Mouse (Mus musculus): ENCODE measurements at regions not wholly inside any gene's neighbourhood (a gene's known extent, or its start where the extent isn't known, plus 50 kb on each side); places are given as distances from the start of the nearest gene placed in this dataset.

GRCm38 (mm10) chr19:6684921-6685320 lies 142.1 kb upstream of the Slc22a12 start:
- no peak for DNase-seq (ENCODE audit: low spot score in 2 of 2)

GRCm38 (mm10) chr19:6679392-6680307 lies 136.8 kb upstream of the Slc22a12 start:
- DNase-seq (ENCODE audit: low spot score in 2 of 2), result no peak

- DNase-seq (ENCODE audit: low spot score in 2 of 2), result no peak
Observed at GRCm38 (mm10) chr19:6677511-6677910, 134.7 kb upstream of the Slc22a12 start.

GRCm38 (mm10) chr19:6675586-6675985 lies 132.8 kb upstream of the Slc22a12 start:
- no peak for DNase-seq (ENCODE audit: low spot score in 2 of 2)

GRCm38 (mm10) chr19:6671696-6672095 lies 128.9 kb upstream of the Slc22a12 start:
- peak; percentile 74 to 87 for DNase-seq (ENCODE audit: low spot score in 2 of 2)

GRCm38 (mm10) chr19:6669881-6670280 lies 127.0 kb upstream of the Slc22a12 start:
- no peak for DNase-seq (ENCODE audit: low spot score in 2 of 2)

- DNase-seq (ENCODE audit: low spot score in 2 of 2), result no peak
Observed at GRCm38 (mm10) chr19:6668545-6668944, 125.7 kb upstream of the Slc22a12 start.

GRCm38 (mm10) chr19:6666187-6666722 lies 123.4 kb upstream of the Slc22a12 start:
- DNase-seq (ENCODE audit: low spot score in 2 of 2), result no peak

- no peak for DNase-seq (ENCODE audit: low spot score in 2 of 2)
Observed at GRCm38 (mm10) chr19:6665264-6666054, 122.6 kb upstream of the Slc22a12 start.

GRCm38 (mm10) chr19:6664311-6664952 lies 121.6 kb upstream of the Slc22a12 start:
- DNase-seq (ENCODE audit: low spot score in 2 of 2), result no peak

GRCm38 (mm10) chr19:6663391-6663790 lies 120.6 kb upstream of the Slc22a12 start:
- peak; percentile 89 to 90 for DNase-seq (ENCODE audit: low spot score in 2 of 2)

GRCm38 (mm10) chr19:6662346-6662939 lies 119.6 kb upstream of the Slc22a12 start:
- DNase-seq (ENCODE audit: low spot score in 2 of 2), result no peak

- no peak for DNase-seq (ENCODE audit: low spot score in 2 of 2)
Observed at GRCm38 (mm10) chr19:6661508-6661871, 118.7 kb upstream of the Slc22a12 start.

- no peak for DNase-seq (ENCODE audit: low spot score in 2 of 2)
Observed at GRCm38 (mm10) chr19:6660723-6661507, 118.1 kb upstream of the Slc22a12 start.

GRCm38 (mm10) chr19:6660157-6660556 lies 117.3 kb upstream of the Slc22a12 start:
- DNase-seq (ENCODE audit: low spot score in 2 of 2), result no peak

- no peak for DNase-seq (ENCODE audit: low spot score in 2 of 2)
Observed at GRCm38 (mm10) chr19:6654550-6654949, 111.7 kb upstream of the Slc22a12 start.

GRCm38 (mm10) chr19:6652775-6653174 lies 109.9 kb upstream of the Slc22a12 start:
- no peak for DNase-seq (ENCODE audit: low spot score in 2 of 2)

- no peak for DNase-seq (ENCODE audit: low spot score in 2 of 2)
Observed at GRCm38 (mm10) chr19:6651192-6651591, 108.4 kb upstream of the Slc22a12 start.

- DNase-seq (ENCODE audit: low spot score in 2 of 2), result no peak
Observed at GRCm38 (mm10) chr19:6649885-6650284, 107.1 kb upstream of the Slc22a12 start.

- DNase-seq (ENCODE audit: low spot score in 2 of 2), result no peak
Observed at GRCm38 (mm10) chr19:6647686-6648085, 104.9 kb upstream of the Slc22a12 start.

GRCm38 (mm10) chr19:6647216-6647615 lies 104.4 kb upstream of the Slc22a12 start:
- no peak for DNase-seq (ENCODE audit: low spot score in 2 of 2)

All from frontal cortex, postnatal 36 days (tissue).